Mouse (Mus musculus) forelimb bud, embryonic 11.5 days (tissue): ENCODE data around the gene Fez2.

Experiments used
- DNase-seq: peaks from one replicate; pipeline ENCODE4 v3.0.0-alpha.2; 2012; ENCODE audit warnings: low read depth, low spot score

Fez2 gene

DNA sequence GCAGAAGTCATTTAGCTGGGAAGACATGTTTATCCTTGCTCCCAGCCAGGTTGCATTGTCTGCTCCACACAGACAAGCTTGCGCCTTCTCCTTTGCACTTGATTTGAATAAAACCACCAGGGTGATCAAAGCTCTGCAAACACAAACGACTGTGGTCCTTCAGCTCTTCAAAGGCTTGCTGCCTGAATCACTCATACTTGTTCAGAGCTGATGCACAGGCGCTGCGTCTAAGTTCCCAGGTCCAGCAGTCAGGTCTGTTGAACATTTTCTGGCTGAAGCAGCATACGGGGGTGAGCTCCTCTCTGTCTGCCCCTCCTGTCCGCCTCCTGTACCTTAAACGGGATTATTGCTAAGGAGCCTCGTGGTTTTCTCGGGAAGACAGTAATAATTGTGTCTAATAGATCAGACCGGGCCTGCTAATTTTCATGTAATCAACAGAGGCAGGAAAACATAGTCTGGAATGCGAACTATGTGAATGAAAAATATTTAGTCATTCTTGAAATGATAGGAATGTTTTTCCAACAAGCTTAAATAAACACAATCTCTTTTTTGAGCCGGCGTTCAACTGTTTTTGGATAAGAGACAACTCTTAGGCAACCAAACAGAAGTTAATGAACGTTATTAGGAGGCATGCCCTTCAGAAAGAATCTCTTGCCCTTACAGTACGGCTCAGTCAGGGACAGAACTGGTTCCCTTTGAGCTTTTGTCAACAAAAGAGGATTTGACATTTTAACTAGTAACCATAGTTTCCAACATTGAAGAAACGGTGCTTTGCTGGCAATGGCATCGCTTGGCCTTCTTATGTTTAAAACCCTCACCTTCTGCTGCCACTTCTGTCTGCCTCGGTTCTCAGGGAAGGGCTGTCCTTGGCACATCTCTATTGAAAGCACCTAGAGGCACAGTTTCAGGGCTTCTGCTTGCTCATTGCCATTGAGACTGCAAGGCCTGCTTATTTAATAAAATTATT lies 95.3 kb downstream of the Fez2 start:
- DNase-seq = no peak

GRCm38 (mm10) chr17:78321216-78321835 lies 96.6 kb downstream of the Fez2 start:
- DNase-seq = no peak
